Mouse (Mus musculus): ENCODE data around the gene Lrrfip2. TPM values are rescaled to one million over a fixed set of nuclear protein-coding genes. Genes with fewer than 3 reads are reported as not detected.

Gene Lrrfip2
- polyA plus RNA-seq, 1 experiment from 2014 or later = 50.9 TPM

DNA sequence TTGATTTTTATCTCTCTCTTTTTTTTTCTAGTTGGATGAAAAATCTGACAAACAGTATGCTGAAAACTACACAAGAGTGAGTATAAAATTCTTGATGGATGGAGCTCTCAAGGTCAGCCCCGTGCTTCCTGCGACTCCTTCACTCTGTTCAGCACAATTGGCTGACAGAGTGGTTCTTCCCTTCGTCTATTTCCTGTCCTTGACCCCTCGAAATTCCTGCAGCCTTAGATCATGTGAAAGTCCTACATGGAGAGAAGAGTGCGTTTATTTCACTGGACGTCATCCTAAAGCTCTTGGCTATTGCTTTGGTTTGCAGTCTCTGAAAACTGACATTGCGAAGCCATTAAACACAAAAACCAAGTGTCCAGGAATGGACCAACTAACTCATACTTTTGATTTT, 71.3 kb downstream of the Lrrfip2 start:
- no peak for DNase-seq (ENCODE audit: low spot score)
- peaks cover 41% of the 10 kb centered on the region for H3K36me3 ChIP-seq
- WGBS = 74% methylated on average over 7 of the region's 7 CpGs

DNA sequence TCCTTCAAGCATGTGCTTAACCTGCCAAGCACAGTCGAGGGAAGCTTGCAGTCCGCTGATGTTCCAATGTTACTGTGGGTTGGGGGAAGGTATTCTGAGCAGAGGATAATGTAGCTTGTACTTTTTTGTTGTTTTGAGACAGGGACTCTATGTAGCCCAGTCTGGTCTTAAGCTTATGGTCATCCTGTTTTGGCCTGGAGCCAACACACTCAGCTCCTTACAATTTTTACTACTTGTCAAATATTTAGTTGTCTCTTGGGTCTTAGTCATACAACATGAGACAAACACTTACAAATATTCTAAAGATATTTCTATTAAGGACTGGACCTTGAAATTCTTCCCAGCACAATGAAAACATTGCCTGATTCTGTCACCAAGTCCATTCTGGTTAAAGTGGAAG, 75.8 kb downstream of the Lrrfip2 start:
- Histone ChIP-seq H3K4me1 (peaks cover 10% of the 10 kb centered on the region; the same call in 1 of the 2 replicates), H3K36me3 (peaks cover 44% of the 10 kb centered on the region), H3K27ac (no peak overlapping the region), H3K4me3 (no peak overlapping the region), H3K9me3 (no peaks in the 10 kb centered on the region), H3K27me3 (ENCODE audit: insufficient read depth, poor library complexity, severe bottlenecking) (no peaks in the 10 kb centered on the region)
- no peak for DNase-seq (ENCODE audit: low spot score)
- WGBS = 91% methylated on average over 2 of the region's 2 CpGs

More for the DNA sequence above, 71.3 kb downstream of the Lrrfip2 start:
- no peak overlapping the region for H3K27ac ChIP-seq
- H3K4me3 ChIP-seq = no peak overlapping the region
- H3K4me1 ChIP-seq = no peaks in the 10 kb centered on the region
- no peaks in the 10 kb centered on the region; the same call in 1 of the 2 replicates for H3K27me3 ChIP-seq (ENCODE audit: insufficient read depth, poor library complexity, severe bottlenecking)
- no peaks in the 10 kb centered on the region for H3K9me3 ChIP-seq

DNA sequence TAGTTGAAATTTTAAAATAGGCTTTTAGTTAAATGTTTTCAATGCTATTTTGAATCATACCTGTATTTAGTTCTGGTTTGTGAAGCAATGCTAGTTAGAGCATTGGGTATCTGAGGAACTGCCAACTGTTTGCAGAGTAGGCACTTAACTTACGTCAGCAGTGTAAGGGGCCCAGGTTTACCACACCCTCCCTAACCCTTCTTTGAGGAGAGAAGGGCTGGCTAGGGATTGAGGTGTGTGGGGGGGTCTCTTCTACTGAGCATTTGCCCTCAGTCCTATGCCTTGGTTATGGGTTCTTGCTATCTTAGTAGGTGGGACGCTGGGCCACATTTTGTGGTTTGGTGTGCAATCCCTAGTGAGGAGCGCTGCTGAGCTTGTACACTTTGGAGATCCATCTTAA, 79.7 kb downstream of the Lrrfip2 start:
- Histone ChIP-seq H3K36me3 (peaks cover 32% of the 10 kb centered on the region), H3K4me3 (no peak overlapping the region), H3K9me3 (no peaks in the 10 kb centered on the region), H3K27ac (no peak overlapping the region), H3K27me3 (ENCODE audit: insufficient read depth, poor library complexity, severe bottlenecking) (no peaks in the 10 kb centered on the region), H3K4me1 (peaks cover 17% of the 10 kb centered on the region)
- 92% methylated on average over 3 of the region's 3 CpGs for WGBS
- DNase-seq (ENCODE audit: low spot score) = no peak

DNA sequence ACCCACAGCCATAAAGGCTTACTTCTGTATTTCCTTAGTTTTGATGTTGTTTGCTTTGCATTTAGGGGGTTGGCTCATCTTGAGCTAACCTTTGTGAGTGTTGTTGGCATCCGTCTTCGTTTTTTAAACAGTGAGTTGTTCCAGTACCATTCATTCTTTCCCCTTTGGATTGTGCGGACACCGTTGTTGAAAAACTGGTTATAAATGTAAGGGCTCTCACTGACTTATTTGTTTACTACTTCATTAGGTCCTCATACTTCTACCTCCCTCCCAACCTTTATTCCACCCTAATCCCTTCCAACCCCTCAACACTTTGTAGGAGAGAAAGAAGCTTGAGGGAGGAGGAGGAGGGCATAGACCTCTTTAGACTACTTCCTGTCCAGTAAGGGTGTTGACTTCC, 80.3 kb downstream of the Lrrfip2 start:
- H3K9me3 ChIP-seq = no peaks in the 10 kb centered on the region
- H3K36me3 ChIP-seq = peaks cover 38% of the 10 kb centered on the region
- H3K4me3 ChIP-seq = no peak overlapping the region
- H3K4me1 ChIP-seq = peaks cover 17% of the 10 kb centered on the region
- peak overlapping the region; percentile 11; the same call in 1 of the 2 replicates for H3K27ac ChIP-seq
- 93% methylated on average over 4 of the region's 4 CpGs for whole genome bisulfite sequencing
- H3K27me3 ChIP-seq (ENCODE audit: insufficient read depth, poor library complexity, severe bottlenecking) = no peaks in the 10 kb centered on the region
- no peak for DNase-seq (ENCODE audit: low spot score)

DNA sequence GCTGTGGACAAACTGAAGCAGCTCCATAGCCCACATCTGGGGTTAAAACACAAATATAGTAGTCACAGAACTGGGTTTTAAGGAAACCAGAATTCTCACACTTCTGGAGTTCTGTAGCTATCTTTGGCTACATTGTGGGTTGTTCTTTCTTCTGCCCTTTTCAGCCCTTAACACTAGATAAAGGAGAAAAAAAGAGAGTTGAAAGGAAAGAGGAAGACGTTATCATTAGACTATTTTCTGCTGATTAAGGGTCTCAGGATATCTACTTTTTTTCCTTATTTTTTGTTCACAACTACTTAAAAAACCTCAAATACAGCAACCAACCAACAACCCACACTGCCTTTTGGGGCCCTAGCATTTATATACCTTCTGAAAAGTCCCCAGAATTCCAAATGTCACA, 80.9 kb downstream of the Lrrfip2 start:
- H3K36me3 ChIP-seq = peaks cover 36% of the 10 kb centered on the region
- 63% methylated on average over 1 of the region's 1 CpGs for WGBS
- no peak overlapping the region for H3K4me3 ChIP-seq
- no peaks in the 10 kb centered on the region for H3K27me3 ChIP-seq (ENCODE audit: insufficient read depth, poor library complexity, severe bottlenecking)
- no peaks in the 10 kb centered on the region for H3K9me3 ChIP-seq
- DNase-seq (ENCODE audit: low spot score) = no peak
- H3K27ac ChIP-seq = peak overlapping the region; percentile 11; the same call in 1 of the 2 replicates
- H3K4me1 ChIP-seq = peaks cover 17% of the 10 kb centered on the region

DNA sequence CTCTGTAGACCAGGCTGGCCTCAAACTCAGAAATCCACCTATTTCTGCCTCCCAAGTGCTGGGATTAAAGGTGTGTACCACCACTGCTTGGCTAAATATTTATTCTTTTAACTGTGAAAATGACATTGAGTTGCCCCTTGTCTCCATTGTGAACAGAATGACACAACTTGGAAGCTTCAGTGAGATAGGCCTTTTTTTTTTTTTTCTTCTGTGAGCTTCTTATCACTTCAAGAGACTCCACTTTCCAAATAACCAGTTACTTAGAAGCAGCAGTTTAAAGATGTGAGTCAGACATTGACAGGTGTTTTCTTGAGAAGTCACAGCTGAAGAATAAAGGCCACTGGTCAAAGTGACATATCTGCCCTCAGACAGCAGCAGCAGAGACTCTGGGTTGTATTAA, 82.8 kb downstream of the Lrrfip2 start:
- Histone ChIP-seq H3K36me3 (peaks cover 35% of the 10 kb centered on the region), H3K4me1 (peaks cover 20% of the 10 kb centered on the region), H3K9me3 (no peaks in the 10 kb centered on the region), H3K27ac (no peak overlapping the region), H3K27me3 (ENCODE audit: insufficient read depth, poor library complexity, severe bottlenecking) (no peaks in the 10 kb centered on the region), H3K4me3 (no peak overlapping the region)
- no peak for DNase-seq (ENCODE audit: low spot score)

DNA sequence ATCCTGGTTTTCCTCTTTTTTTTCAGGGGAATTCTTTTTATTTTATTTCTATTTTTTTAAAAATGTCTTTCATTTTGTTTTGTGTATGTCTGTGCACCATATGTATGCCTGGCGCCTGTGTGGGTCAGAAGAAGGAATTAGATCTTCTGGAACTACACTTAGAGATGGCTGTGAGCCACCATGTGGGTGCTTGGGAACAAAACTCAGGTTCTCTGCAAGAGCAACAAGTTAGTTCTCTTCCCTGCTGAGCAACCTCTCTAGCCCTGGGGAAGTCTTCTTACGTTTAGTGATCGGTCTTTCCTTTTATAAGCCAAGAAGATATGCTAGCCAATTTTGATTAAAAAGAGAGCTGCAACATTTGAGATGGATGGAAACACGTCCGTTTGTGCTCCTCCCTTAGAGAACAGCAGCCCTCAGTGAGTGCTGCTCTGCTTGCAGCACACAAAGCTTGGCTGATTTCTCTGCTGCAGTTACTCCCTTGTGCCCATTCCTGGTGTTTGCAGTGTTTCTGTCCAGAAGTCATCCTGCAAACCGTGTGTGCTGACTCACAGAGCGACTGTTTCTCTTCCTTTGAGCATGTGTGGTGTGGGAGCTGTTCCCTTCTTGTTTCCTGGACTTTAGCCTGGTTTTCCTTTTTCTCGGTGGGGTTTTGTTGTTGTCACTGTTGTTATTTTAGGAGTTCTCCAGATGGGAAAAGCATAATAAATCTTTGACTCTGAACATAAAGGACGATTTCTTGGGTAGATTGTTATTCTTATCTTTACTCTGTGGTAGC, 87.4 kb downstream of the Lrrfip2 start:
- no peak for DNase-seq (ENCODE audit: low spot score)
- Histone ChIP-seq H3K27ac (no peak overlapping the region; the same call in 1 of the 2 replicates), H3K4me3 (no peak overlapping the region), H3K27me3 (ENCODE audit: insufficient read depth, poor library complexity, severe bottlenecking) (no peaks in the 10 kb centered on the region), H3K4me1 (peaks cover 16% of the 10 kb centered on the region), H3K36me3 (peaks cover 29% of the 10 kb centered on the region), H3K9me3 (no peaks in the 10 kb centered on the region)
- whole genome bisulfite sequencing = 69% methylated on average over 9 of the region's 9 CpGs

DNA sequence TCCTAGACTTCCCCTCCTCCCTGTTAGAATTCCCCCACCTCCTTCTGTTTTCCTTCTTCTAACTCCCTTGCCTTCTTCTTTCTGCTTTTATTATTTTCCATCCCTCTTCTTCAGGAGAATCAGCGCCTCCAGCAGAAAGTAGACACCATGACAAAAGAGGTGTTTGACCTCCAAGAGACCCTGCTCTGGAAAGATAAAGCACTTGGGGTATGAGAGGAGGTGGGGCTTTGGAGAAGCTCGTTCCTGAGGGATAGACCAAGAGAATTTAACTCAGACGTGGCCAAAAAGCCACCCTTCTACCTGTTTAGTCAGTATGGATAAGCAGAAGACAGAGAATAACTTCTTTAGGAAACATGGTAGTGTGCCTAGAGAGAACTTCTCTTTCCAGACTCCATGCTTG, 90.3 kb downstream of the Lrrfip2 start:
- Histone ChIP-seq H3K9me3 (no peaks in the 10 kb centered on the region), H3K36me3 (peaks cover 9% of the 10 kb centered on the region; the same call in 1 of the 2 replicates), H3K27ac (peak overlapping the region; percentile 56), H3K27me3 (ENCODE audit: insufficient read depth, poor library complexity, severe bottlenecking) (no peaks in the 10 kb centered on the region), H3K4me1 (peaks cover 35% of the 10 kb centered on the region; the same call in 1 of the 2 replicates), H3K4me3 (no peak overlapping the region)
- DNase-seq (ENCODE audit: low spot score) = no peak
- 27% methylated on average over 3 of the region's 3 CpGs for WGBS

DNA sequence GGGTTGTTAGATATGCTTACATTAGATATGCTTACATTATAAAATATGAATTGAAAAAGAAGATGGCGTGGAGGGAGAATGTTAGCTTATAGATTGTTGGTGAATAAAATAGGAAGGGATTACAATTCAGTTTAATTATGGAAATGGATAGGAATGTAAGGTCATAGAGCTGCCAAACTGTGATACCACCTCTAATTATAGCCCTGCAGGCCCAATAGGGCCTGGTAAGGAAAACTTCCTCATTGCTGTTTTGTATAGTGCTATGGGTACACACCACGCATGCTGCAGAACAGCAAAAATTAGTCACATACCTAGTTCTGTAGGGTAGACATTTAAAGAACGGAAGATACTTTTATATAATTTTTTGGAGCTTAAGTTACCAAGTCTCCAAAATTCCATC, 90.8 kb downstream of the Lrrfip2 start:
- H3K27ac ChIP-seq = peak overlapping the region; percentile 56; the same call in 1 of the 2 replicates
- 89% methylated on average over 3 of the region's 3 CpGs for WGBS
- H3K36me3 ChIP-seq = peaks cover 6% of the 10 kb centered on the region; the same call in 1 of the 2 replicates

DNA sequence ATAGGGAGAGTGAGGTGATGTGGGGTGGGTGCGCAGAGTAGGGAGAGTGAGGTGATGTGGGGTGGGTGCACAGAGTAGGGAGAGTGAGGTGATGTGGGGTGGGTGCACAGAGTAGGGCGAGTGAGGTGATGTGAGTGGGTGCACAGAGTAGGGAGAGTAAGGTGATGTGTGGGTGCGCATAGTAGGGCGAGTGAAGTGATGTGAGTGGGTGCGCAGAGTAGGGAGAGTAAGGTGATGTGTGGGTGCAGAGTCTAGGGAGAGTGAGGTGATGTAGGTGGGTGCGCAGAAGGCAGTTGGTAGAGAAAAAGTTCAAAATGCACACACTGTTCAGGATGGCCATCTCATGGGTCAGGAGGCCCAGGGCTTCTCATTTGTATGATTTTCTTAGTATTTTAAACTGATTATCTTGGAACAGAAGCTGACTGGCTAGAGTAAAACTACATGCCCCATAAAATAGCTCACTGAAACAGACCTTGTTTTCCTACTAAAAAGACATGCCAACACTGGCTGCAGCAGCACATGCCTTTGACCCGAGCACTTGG, 91.8 kb downstream of the Lrrfip2 start:
- 90% methylated on average over 7 of the region's 7 CpGs for WGBS
- Histone ChIP-seq H3K27me3 (ENCODE audit: insufficient read depth, poor library complexity, severe bottlenecking) (no peaks in the 10 kb centered on the region), H3K4me1 (peaks cover 50% of the 10 kb centered on the region), H3K27ac (no peak overlapping the region), H3K4me3 (no peak overlapping the region), H3K36me3 (peaks cover 10% of the 10 kb centered on the region), H3K9me3 (no peaks in the 10 kb centered on the region)
- no peak for DNase-seq (ENCODE audit: low spot score)

More for the DNA sequence above, 90.8 kb downstream of the Lrrfip2 start:
- Histone ChIP-seq H3K4me1 (peaks cover 39% of the 10 kb centered on the region), H3K27me3 (ENCODE audit: insufficient read depth, poor library complexity, severe bottlenecking) (no peaks in the 10 kb centered on the region), H3K4me3 (no peak overlapping the region), H3K9me3 (no peaks in the 10 kb centered on the region)
- no peak for DNase-seq (ENCODE audit: low spot score)

DNA sequence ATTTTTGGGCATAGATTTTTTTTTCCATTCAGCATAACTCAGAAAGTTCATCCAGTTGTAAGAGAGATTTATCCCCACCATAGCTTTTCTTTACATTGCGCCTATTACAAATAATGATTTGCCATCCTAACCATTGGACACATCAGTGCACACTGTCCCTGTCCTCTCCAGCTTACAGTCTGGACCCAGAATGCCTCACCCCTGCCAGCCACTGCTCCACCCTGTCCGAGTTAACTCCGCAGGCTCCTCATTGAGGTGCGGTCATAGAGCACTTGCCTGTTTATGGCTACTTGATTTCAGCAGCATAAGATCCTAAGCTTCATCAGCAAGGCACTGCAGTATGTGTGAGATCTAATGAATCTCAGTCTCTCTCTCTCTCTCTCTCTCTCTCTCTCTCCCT, 93.0 kb downstream of the Lrrfip2 start:
- 86% methylated on average over 4 of the region's 4 CpGs for WGBS
- Histone ChIP-seq H3K4me1 (peaks cover 49% of the 10 kb centered on the region), H3K9me3 (no peaks in the 10 kb centered on the region), H3K27me3 (ENCODE audit: insufficient read depth, poor library complexity, severe bottlenecking) (no peaks in the 10 kb centered on the region), H3K36me3 (peaks cover 20% of the 10 kb centered on the region), H3K4me3 (no peak overlapping the region), H3K27ac (no peak overlapping the region)
- no peak for DNase-seq (ENCODE audit: low spot score)

DNA sequence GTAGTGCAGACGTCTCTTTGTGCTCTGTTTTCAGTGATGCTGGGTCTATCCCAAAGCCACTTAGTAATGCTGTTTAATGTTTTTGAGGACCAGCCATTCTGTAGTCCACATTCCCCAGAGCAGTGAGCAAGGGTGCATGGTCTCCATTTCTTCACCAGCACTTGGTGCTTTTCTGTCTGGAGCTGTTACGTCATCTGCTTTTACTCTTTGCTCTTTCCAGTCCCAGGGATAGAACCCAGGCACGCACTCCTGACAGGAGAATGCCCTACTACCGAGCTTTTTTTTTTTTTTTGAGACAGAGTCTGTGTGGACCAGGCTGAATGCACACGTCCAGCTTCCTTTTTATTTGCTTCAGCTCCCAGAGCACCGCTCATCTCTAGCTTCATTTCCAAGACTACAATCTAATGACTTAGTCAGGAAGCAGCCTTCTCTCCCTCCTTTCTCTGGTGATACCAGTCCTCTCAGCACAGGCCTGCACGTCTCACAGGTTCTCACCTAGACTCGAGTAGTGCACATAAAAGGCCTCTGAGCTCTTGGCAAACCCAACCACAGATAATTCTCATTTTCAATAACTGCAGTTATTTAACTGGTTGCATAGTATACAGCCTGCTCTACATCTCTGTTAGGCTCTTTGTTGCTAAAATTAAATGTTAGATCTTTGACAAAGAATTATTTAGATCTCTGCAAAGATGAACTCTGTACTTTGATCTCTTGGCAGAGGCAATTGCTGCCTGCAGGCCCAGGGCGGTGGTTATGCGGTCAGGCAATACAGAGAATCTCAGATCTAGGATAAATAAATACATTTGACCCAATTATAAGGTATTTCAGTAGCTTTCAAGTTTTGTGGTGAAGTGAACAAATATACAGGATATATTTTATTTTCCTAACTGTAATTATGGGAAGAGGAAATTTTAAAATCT, 94.0 kb downstream of the Lrrfip2 start:
- Histone ChIP-seq H3K27ac (no peak overlapping the region), H3K27me3 (ENCODE audit: insufficient read depth, poor library complexity, severe bottlenecking) (no peaks in the 10 kb centered on the region), H3K36me3 (peaks cover 29% of the 10 kb centered on the region), H3K9me3 (no peaks in the 10 kb centered on the region), H3K4me3 (no peak overlapping the region), H3K4me1 (peaks cover 49% of the 10 kb centered on the region)
- 69% methylated on average over 10 of the region's 10 CpGs for WGBS
- DNase-seq (ENCODE audit: low spot score) = no peak

DNA sequence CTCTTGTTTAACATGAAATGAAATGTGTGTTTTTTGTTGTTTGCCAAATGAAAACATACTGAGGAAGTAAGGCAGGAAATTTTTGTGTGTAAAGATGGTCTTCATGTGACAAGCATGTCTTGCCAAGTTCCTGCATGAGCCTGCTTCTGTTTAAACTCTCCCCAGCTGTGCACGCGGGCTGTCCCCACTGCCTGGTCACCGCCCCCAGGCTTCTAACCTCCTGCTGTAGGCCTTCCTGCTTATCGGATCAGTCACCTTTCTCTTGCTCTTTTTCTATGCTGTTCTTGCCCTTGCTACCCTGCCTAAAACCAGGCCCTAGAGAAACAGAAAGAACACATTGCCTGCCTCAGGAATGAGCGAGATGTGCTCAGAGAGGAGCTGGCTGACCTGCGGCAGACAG, 96.1 kb downstream of the Lrrfip2 start:
- Histone ChIP-seq H3K36me3 (peaks cover 38% of the 10 kb centered on the region), H3K9me3 (no peaks in the 10 kb centered on the region), H3K27me3 (ENCODE audit: insufficient read depth, poor library complexity, severe bottlenecking) (no peaks in the 10 kb centered on the region), H3K4me1 (peaks cover 37% of the 10 kb centered on the region), H3K27ac (peak overlapping the region; percentile 42; the same call in 1 of the 2 replicates), H3K4me3 (no peak overlapping the region)
- DNase-seq (ENCODE audit: low spot score) = no peak
- 41% methylated on average over 6 of the region's 6 CpGs for WGBS
